9 mouse cellular contexts compared by ENCODE assay signal in genomic region chr3:97309748-97310536, GRCm38 (mm10). TPM values are rescaled to one million over a fixed set of nuclear protein-coding genes. Genes with fewer than 3 reads are reported as not detected.
DNase-seq lines count a peak whose midpoint lies in the region; ATAC-seq and TF ChIP-seq lines count a peak whose summit lies in the region.
"Had no signal": no experiment of that assay in that cellular context is flagged by ENCODE, and none has a peak within 500 bp of the region (broad histone marks: within the 10 kb centered on the region; RNA-seq: fewer than 3 reads in every experiment).

No protein-coding gene starts in this region.

- H3K27me3 ChIP-seq in heart, embryonic 11.5 days (ENCODE audit: control insufficient read depth, insufficient read depth, low read length): no peaks in the 10 kb centered on the region
- H3K27me3 ChIP-seq in hindbrain, embryonic 13.5 days: peaks cover 4% of the 10 kb centered on the region; the same call in 1 of the 2 replicates
- H3K27me3 ChIP-seq in liver, embryonic 14.5 days (ENCODE audit: control insufficient read depth, insufficient read depth, low read length): no peaks in the 10 kb centered on the region

- no peaks in the 10 kb centered on the region for H3K36me3 ChIP-seq in heart, embryonic 11.5 days (ENCODE audit: control insufficient read depth, insufficient read depth, low read length)
- no peaks in the 10 kb centered on the region for H3K36me3 ChIP-seq in hindbrain, embryonic 13.5 days
- no peaks in the 10 kb centered on the region for H3K36me3 ChIP-seq in liver, embryonic 14.5 days (replicated peaks; ENCODE audit: control insufficient read depth, insufficient read depth, low read depth)

- ATAC-seq in heart, embryonic 11.5 days (replicated peaks; ENCODE audit: insufficient number of reproducible peaks, low FRiP score, low TSS enrichment): no peak
- ATAC-seq in hindbrain, embryonic 13.5 days (ENCODE audit: low FRiP score): no peak
- no peak for ATAC-seq in liver, embryonic 14.5 days (ENCODE audit: insufficient read depth)

- H3K9ac ChIP-seq in heart, embryonic 11.5 days (ENCODE audit: low read depth, low read length): peak overlapping the region; percentile 43; the same call in 1 of the 2 replicates
- peak overlapping the region; percentile 53 for H3K9ac ChIP-seq in hindbrain, embryonic 13.5 days
- no peak overlapping the region for H3K9ac ChIP-seq in liver, embryonic 14.5 days (replicated peaks)

- no peaks in the 10 kb centered on the region for H3K9me3 ChIP-seq in heart, embryonic 11.5 days (replicated peaks; ENCODE audit: control insufficient read depth, low read length)
- H3K9me3 ChIP-seq in hindbrain, embryonic 13.5 days: no peaks in the 10 kb centered on the region; the same call in 1 of the 2 replicates
- no peaks in the 10 kb centered on the region for H3K9me3 ChIP-seq in liver, embryonic 14.5 days (ENCODE audit: control insufficient read depth, low read length)

- no peak overlapping the region for H3K27ac ChIP-seq in heart, embryonic 11.5 days (ENCODE audit: low read depth, low read length)
- no peak overlapping the region for H3K27ac ChIP-seq in hindbrain, embryonic 13.5 days
- H3K27ac ChIP-seq in liver, embryonic 14.5 days: no peak overlapping the region

- no peak for TF ChIP-seq EP300 in liver, embryonic 14.5 days (IDR thresholded peaks at IDR 0.05; ENCODE audit: low read depth)

- H3K4me1 ChIP-seq in heart, embryonic 11.5 days (ENCODE audit: control insufficient read depth, insufficient read depth, low read length): 0 out of 2 replicates have a peak, but pooled peaks cover 3% of the 10 kb centered on the region
- peaks cover 42% of the 10 kb centered on the region for H3K4me1 ChIP-seq in hindbrain, embryonic 13.5 days (replicated peaks)
- no peaks in the 10 kb centered on the region for H3K4me1 ChIP-seq in liver, embryonic 14.5 days (replicated peaks; ENCODE audit: control insufficient read depth in 2 of 2, insufficient read depth in 2 of 2, low read length in 1 of 2)

- 6% methylated on average over 16 of the region's 16 CpGs for WGBS in heart, embryonic 11.5 days (ENCODE audit: insufficient replicate concordance)
- WGBS in hindbrain, embryonic 13.5 days: 8% methylated on average over 15 of the region's 16 CpGs
- WGBS in liver, embryonic 14.5 days (ENCODE audit: insufficient replicate concordance): 9% methylated on average over 14 of the region's 16 CpGs

- H3K4me3 ChIP-seq in heart, embryonic 11.5 days (ENCODE audit: low read depth, low read length): peak overlapping the region; percentile 25; the same call in 1 of the 2 replicates
- peak overlapping the region; percentile 14; the same call in 1 of the 2 replicates for H3K4me3 ChIP-seq in hindbrain, embryonic 13.5 days
- H3K4me3 ChIP-seq in liver, embryonic 14.5 days (ENCODE audit: insufficient read depth in 1 of 2, low read depth in 2 of 2, low read length in 2 of 2): no peak overlapping the region

- peak overlapping the region; percentile 65 for H3K4me2 ChIP-seq in heart, embryonic 11.5 days
- H3K4me2 ChIP-seq in hindbrain, embryonic 13.5 days: peak overlapping the region; percentile 43
- H3K4me2 ChIP-seq in liver, embryonic 14.5 days (ENCODE audit: low read depth): no peak overlapping the region

- TF ChIP-seq CTCF in liver, embryonic 14.5 days (IDR thresholded peaks at IDR 0.05; ENCODE audit: low read depth): 0 out of 2 replicates have a peak, but pooled peaks have one; percentile 7

- DNase-seq in heart, postnatal 4 days: no peak
- DNase-seq in brain, adult 2 months (ENCODE audit: low read depth, low spot score): peak; percentile 53
- no peak for DNase-seq in liver, embryonic 14.5 days (ENCODE audit: low read depth in 3 of 3, low spot score in 3 of 3)
- no peak for DNase-seq in adrenal gland, postnatal 36 days
- DNase-seq in urinary bladder, postnatal 14 days (ENCODE audit: low spot score): no peak
- DNase-seq in spleen, postnatal 14 days (ENCODE audit: low spot score in 2 of 2): no peak
- DNase-seq: adrenal gland, postnatal 10 days had no signal

RNA-seq across cellular contexts. Expression of gene Bcl9, which starts 12.2 kb away (rescaled TPM):
- polyA plus RNA-seq in heart, embryonic 11.5 days (2014; fragmentation: Nextera tagmentation; extraction: Ambion mirVana): 38.5 and 40.8 TPM in 2 replicates
- 10 to 100 TPM; 24.3 to 28.1 TPM for total RNA-seq in heart, postnatal 4 days (2021)
- 86.4 and 89.0 TPM in 2 replicates for polyA plus RNA-seq in hindbrain, embryonic 13.5 days (2015; fragmentation: Nextera tagmentation; extraction: Ambion mirVana)
- polyA plus RNA-seq in liver, embryonic 14.5 days (2012; rRNA removed): 1.6 and 1.7 TPM in 2 replicates
- polyA plus RNA-seq in liver, embryonic 14.5 days (2014; fragmentation: Nextera tagmentation; extraction: Ambion mirVana): 2.4 and 2.6 TPM in 2 replicates
- 10 to 100 TPM; 12.3 to 17.2 TPM for total RNA-seq in adrenal gland, postnatal 36 days (2021)

Comparison
In these comparisons a context has a peak if more than half of its experiments do, and no peak if none do; other contexts are left out.
1. H3K4me3 ChIP-seq: peak in heart, embryonic 11.5 days (single experiment) and hindbrain, embryonic 13.5 days (single experiment); none in liver, embryonic 14.5 days (0 of 2).
2. RNA of gene Bcl9, which starts 12.2 kb away (polyA plus RNA-seq): 86.4 to 89.0 TPM in hindbrain, embryonic 13.5 days and 38.5 to 40.8 TPM in heart, embryonic 11.5 days; 1.6 to 2.6 TPM in liver, embryonic 14.5 days; every median in the first group is over 10 times any median in the second.